Mouse (Mus musculus) urinary bladder, postnatal 10 days (tissue): ENCODE results near the gene Dnajc16.

Source experiments
- DNase-seq: peaks from one replicate; pipeline ENCODE4 v3.0.0; 2022; ENCODE audit warnings: low spot score

Gene Dnajc16

GRCm38 (mm10) chr4:141724594-141724993, 66.1 kb downstream of the Dnajc16 start:
- DNase-seq, result no peak

GRCm38 (mm10) chr4:141723673-141724068, 67.1 kb downstream of the Dnajc16 start:
- no peak for DNase-seq

DNA sequence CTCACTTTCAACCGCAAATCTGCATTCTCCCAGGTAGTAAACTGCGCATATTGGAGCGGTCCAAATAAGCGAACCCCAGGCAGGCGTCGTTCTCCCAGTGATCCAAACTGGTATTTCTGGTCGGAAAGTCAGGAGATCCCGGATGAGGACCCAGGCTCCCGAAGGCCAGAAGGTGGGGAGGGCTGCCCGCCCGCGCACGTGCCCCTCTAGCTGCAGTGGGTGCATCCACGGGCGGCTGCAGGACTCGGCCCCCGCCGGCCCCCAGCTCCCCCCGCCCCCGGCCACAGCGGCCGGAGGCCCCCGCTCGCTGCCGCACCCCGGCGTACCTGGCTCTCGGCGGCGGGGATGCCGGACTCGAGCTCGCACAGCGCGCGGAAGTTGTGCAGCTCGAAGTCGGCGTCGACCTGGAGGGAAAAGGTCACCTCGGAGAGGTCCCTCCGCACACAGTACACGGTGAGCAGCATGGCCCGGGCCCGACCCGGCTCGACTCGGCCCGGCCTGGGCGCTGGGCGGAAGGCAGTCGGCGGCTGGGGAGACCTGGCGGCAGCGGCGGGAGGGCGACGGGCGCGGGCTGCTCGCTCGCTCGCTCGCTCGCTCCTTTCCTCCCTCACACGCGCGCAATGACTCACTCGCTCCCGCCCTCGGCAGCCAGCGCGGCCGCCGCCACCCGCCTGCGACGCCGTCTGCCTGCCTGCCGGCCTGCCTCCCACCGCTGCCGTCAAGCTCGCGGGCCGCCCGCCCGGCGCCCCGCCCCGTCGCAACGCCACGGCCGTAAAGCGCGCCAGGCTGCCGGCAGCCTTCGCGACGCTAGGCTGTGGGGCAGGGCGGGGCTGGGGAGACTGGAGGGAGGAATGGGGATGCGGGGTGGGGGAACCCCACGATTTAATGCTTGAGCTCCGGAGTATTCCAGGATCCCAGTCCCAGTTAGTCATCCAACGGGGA, 67.7 kb downstream of the Dnajc16 start, which contains the start of gene Ddi2:
Gene Ddi2 (minus strand): TSS at position 689 of the 942 bp plus-strand sequence.
- peak; percentile 66 for DNase-seq

GRCm38 (mm10) chr4:141721961-141722360, 68.8 kb downstream of the Dnajc16 start:
- DNase-seq, result no peak

DNA sequence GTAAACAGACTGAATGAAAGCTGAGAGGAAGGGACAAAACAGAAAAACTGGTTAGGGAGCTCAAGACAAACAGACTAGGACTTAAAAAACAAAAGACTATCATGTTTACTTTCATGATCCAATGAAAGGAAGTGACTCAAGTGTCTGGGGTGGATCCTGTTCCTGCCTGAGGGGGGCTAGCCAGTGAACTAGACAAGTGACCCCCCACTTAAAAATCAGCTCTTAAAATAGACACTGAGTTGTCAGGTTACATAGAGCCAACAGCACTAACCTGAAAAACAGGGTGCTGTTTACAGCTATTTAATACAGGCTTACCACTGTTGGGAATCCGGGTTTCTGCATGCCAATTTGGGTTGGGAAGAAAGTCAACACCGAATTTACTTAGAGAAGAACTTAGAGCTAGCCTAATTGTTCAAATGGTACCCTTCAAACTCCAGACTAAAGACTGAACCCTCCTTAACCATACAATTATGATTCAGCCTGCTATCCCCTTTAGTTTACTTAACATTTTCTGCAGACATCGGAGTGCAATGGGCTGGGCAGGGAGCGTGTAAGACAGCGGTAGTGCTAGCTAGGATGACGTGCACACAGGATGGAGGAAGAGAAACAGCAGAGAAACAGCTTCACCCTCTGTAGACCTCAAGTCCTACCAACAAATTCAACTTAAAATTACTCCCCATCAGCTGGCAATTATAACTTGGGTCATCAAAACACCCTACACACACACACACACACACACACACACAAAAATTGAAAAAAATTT, 69.8 kb downstream of the Dnajc16 start:
- no peak for DNase-seq

GRCm38 (mm10) chr4:141719304-141719703, 71.4 kb downstream of the Dnajc16 start:
- DNase-seq, result no peak

- no peak for DNase-seq
Measured at GRCm38 (mm10) chr4:141717633-141718032, 73.1 kb downstream of the Dnajc16 start.

GRCm38 (mm10) chr4:141715027-141715426, 75.7 kb downstream of the Dnajc16 start:
- DNase-seq, result no peak

- no peak for DNase-seq
Measured at GRCm38 (mm10) chr4:141713598-141714142, 77.1 kb downstream of the Dnajc16 start.

- no peak for DNase-seq
Measured at GRCm38 (mm10) chr4:141711250-141711649, 79.5 kb downstream of the Dnajc16 start.
